Mouse (Mus musculus) myocyte (in vitro differentiated cells): Measurements from ENCODE around the gene Bbs9.

ENCODE experiments used
- CEBPB ChIP-seq: IDR thresholded peaks from 2 replicates; pipeline ENCODE4 v1.6.1; 2011; ENCODE audit warnings: mild to moderate bottlenecking, moderate library complexity; ENCODE audit not compliant: poor library complexity, insufficient read depth, severe bottlenecking
- MAX ChIP-seq: IDR thresholded peaks from one replicate; pipeline ENCODE4 v1.6.1; 2011; ENCODE audit warnings: low read depth, mild to moderate bottlenecking, control low read depth
- MYOD1 ChIP-seq, 3 experiments: IDR thresholded peaks; one replicate each; pipeline ENCODE4 v1.6.1; 2011; ENCODE audit warnings: control low read depth in 2 of 3, low read depth in 2 of 3, mild to moderate bottlenecking in 2 of 3, moderate library complexity in 1 of 3; ENCODE audit not compliant: insufficient read length in 2 of 3, control insufficient read depth in 1 of 3
- POLR2A ChIP-seq: IDR thresholded peaks from one replicate; pipeline ENCODE4 v1.6.1; 2011; ENCODE audit warnings: low read depth, mild to moderate bottlenecking, control low read depth, moderate library complexity; ENCODE audit not compliant: insufficient read length
- POLR2AphosphoS2 ChIP-seq: IDR thresholded peaks from one replicate; pipeline ENCODE4 v1.6.1; 2011; ENCODE audit warnings: low read depth, control low read depth; ENCODE audit not compliant: insufficient read length
- SRF ChIP-seq: IDR thresholded peaks from one replicate; pipeline ENCODE4 v1.6.1; 2011; ENCODE audit warnings: low read depth; ENCODE audit not compliant: control insufficient read depth, insufficient read length
- TCF3 ChIP-seq: IDR thresholded peaks from one replicate; pipeline ENCODE4 v1.6.1; 2011; ENCODE audit warnings: low read depth, control low read depth; ENCODE audit not compliant: insufficient read length
- USF1 ChIP-seq: IDR thresholded peaks from one replicate; pipeline ENCODE4 v1.6.1; 2011; ENCODE audit warnings: low read depth, mild to moderate bottlenecking, control low read depth, moderate library complexity

- TF ChIP-seq POLR2A (no peak), USF1 (no peak), POLR2AphosphoS2 (no peak), TCF3 (no peak), MAX (no peak), CEBPB (no peak), MYOD1 (IDR thresholded peaks at IDR 0.05; ENCODE audit: control insufficient read depth in 1 of 3, insufficient read length in 2 of 3, low read depth in 2 of 3) (no peak), SRF (no peak)
Observed at GRCm38 (mm10) chr9:22455041-22455440, 20.5 kb upstream of the Bbs9 start.
